Mouse (Mus musculus) kidney, embryonic 16.5 days (tissue): ENCODE results near the gene Cltrn. TPM values are rescaled to one million over a fixed set of nuclear protein-coding genes. Genes with fewer than 3 reads are reported as not detected.

ENCODE experiments used
- ATAC-seq: fragments of 200-750 bp; cut with Nextera tagmentation; 2 replicates; pipeline ENCODE4 v1.8.0; 2017; ENCODE audit warnings: moderate TSS enrichment; ENCODE audit not compliant: low FRiP score, low TSS enrichment
- H3K27ac ChIP-seq: fragments of 300-500 bp; sonication (generic); 2 replicates; pipeline ENCODE4 v1.5.1; 2014; ENCODE audit warnings: low read length
- H3K27me3 ChIP-seq: fragments of 300-500 bp; sonication (generic); 2 replicates; pipeline ENCODE4 v1.6.1; 2014; ENCODE audit warnings: low read length, control low read depth, mixed read lengths; ENCODE audit not compliant: insufficient read depth
- H3K36me3 ChIP-seq: fragments of 300-500 bp; sonication (generic); 2 replicates; pipeline ENCODE4 v1.6.1; 2014; ENCODE audit warnings: low read length, control low read depth, mixed read lengths; ENCODE audit not compliant: insufficient read depth
- H3K4me1 ChIP-seq: fragments of 300-500 bp; sonication (generic); 2 replicates; pipeline ENCODE4 v1.6.1; 2014; ENCODE audit warnings: low read length, control low read depth, mixed read lengths; ENCODE audit not compliant: insufficient read depth
- H3K4me2 ChIP-seq: fragments of 300-500 bp; sonication (generic); replicated peaks from 2 replicates; pipeline ENCODE4 v1.6.1; 2014; ENCODE audit warnings: low read depth, low read length
- H3K4me3 ChIP-seq: fragments of 300-500 bp; sonication (generic); 2 replicates; pipeline ENCODE4 v1.5.1; 2014; ENCODE audit warnings: mild to moderate bottlenecking, low read length
- H3K9ac ChIP-seq: fragments of 300-500 bp; sonication (generic); replicated peaks from 2 replicates; pipeline ENCODE4 v1.6.1; 2014; ENCODE audit warnings: low read length
- H3K9me3 ChIP-seq: fragments of 300-500 bp; sonication (generic); 2 replicates; pipeline ENCODE4 v1.6.1; 2016; ENCODE audit warnings: low read length, control low read depth
- WGBS: fragments of 180-500 bp; shearing (Covaris S2); extraction: QIAGEN DNeasy Blood & Tissue Kit; methylation state at CpG from one replicate; pipeline ENCODE4 v1.1.7; 2014; 5-methylcytosine and 5-hydroxymethylcytosine counted together
- polyA plus RNA-seq: library from polyadenylated mRNA; unstranded; fragments of >200 nt; fragmentation: Nextera tagmentation; extraction: Ambion mirVana; gene quantifications from 2 replicates; pipeline ENCODE4 v1.2.1, GENCODE M21; 2015

Gene Cltrn
- polyA plus RNA-seq, 1 experiment from 2014 or later, result 161 TPM

DNA sequence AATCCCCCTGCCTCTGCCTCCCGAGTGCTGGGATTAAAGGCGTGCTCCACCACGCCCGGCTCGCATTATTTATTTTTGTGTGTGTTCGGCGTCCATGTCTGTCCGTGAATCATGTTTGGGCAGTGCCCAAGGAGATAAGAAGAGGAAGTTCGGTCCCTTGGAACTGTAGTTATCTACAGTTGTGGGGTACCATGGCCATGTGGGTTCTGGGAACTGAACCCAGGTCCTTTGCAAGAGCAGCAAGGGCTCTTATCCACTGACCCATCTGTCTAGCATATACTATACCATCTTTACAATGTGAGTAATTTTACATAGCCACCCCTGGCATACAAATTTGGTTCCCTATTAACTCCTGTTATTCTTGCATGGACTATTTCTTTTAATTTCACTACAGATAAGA is 6.6 kb upstream of the Cltrn start:
- no peak for ATAC-seq
- WGBS, result 88% methylated on average over 9 of the region's 9 CpGs
- Histone ChIP-seq H3K4me2 (no peak overlapping the region), H3K27me3 (peaks cover 4% of the 10 kb centered on the region; the same call in 1 of the 2 replicates), H3K4me3 (no peak overlapping the region), H3K4me1 (no peaks in the 10 kb centered on the region), H3K9me3 (no peaks in the 10 kb centered on the region), H3K9ac (no peak overlapping the region), H3K36me3 (no peaks in the 10 kb centered on the region), H3K27ac (no peak overlapping the region)

DNA sequence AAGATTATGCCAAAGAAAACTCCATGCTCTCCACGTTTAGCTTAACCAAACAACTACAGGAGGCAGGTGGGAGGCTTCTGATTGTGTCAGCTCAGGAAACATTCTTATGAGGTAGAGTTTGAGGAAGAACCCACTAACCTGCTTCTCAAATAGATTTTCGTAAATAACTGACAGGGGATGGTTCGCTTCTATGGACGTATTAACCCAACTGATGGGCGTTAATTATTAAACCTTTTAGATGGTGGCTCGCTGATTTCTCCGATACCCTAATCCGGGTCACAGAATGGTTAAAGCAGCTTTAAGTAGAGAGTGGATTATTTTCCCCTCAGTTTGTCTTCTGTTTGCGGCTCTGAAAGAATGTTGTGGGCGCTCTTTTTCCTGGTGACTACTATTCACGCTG is 1.3 kb downstream of the Cltrn start:
- 0 out of 2 replicates have a peak, but pooled peaks have one; percentile 15 for ATAC-seq
- H3K36me3 ChIP-seq, result no peaks in the 10 kb centered on the region

DNA sequence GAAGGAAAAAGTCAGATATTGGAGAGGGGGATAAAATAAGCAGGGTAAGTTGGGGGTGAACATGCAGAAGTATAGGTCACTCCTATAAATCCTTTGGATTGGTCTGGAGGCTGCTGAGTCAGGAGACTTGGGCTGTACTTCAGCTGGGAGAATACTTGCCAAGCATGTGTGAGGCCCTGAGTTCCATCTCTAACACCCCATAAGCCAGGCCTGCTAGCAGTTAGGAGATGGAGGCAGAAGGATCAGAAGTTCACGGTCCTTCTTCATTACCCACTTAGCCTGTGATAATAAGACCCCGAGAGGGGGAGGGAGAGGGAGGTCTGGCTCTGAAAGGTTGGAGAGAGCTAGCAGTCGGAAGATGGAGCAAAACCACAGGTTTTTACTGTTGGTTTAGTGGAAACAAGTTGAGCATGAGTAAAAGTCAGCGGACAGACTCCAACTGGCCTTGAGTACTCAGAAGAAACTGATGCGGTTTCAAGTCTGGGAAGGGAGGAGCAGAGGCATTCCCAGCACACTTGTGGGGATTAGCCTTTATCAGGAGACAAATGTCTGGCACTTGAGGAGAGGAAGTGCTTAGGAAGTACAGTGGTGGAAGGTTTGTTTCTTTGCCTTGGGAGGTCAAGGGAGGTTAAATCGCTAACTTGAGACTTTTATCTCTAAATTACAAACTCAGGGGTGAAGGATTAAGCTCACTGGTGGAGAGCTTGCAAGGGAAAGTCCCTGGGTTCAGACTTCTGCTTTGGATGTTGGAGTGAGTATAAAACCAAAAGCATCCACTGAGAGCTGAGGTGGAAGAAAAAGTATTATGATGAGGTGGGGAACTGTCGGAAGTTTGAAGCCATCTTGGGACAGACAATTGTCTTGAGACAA is 3.9 kb downstream of the Cltrn start:
- peak overlapping the region; percentile 15 for H3K4me2 ChIP-seq
- no peak overlapping the region for H3K27ac ChIP-seq
- no peaks in the 10 kb centered on the region for H3K4me1 ChIP-seq
- no peak overlapping the region for H3K4me3 ChIP-seq
- no peaks in the 10 kb centered on the region for H3K36me3 ChIP-seq
- WGBS, result 53% methylated on average over 7 of the region's 7 CpGs
- ATAC-seq, result no peak
- no peak overlapping the region for H3K9ac ChIP-seq
- H3K9me3 ChIP-seq, result no peaks in the 10 kb centered on the region
- peaks cover 9% of the 10 kb centered on the region; the same call in 1 of the 2 replicates for H3K27me3 ChIP-seq

More for the DNA sequence above, 1.3 kb downstream of the Cltrn start:
- peak overlapping the region; percentile 8; the same call in 1 of the 2 replicates for H3K4me2 ChIP-seq
- H3K27me3 ChIP-seq, result peaks cover 9% of the 10 kb centered on the region; the same call in 1 of the 2 replicates
- peak overlapping the region; percentile 24; the same call in 1 of the 2 replicates for H3K27ac ChIP-seq
- peak overlapping the region; percentile 31 for H3K4me3 ChIP-seq
- WGBS, result 70% methylated on average over 11 of the region's 11 CpGs
- H3K9ac ChIP-seq, result no peak overlapping the region
- H3K4me1 ChIP-seq, result no peaks in the 10 kb centered on the region
- H3K9me3 ChIP-seq, result no peaks in the 10 kb centered on the region

DNA sequence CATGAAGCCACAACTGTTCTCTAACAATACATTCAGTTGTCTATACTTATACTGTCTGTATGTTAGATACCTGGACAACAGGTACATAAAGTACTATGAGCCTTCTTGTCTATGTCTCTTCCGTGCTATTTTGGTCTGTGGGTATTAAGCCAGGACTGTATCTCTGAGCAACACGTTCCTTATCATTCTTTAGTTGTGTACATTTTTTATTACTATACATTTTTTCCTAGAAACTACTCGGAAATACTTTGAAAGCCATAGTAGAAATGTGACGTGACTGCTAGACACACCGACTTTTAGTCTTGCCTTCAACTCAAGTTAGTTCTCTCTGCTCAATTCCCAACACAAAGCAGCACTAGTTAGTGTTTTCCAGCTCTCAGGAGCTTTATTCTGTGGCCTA is 4.8 kb downstream of the Cltrn start:
- Histone ChIP-seq H3K27me3 (peaks cover 15% of the 10 kb centered on the region; the same call in 1 of the 2 replicates), H3K9me3 (no peaks in the 10 kb centered on the region), H3K27ac (no peak overlapping the region), H3K4me1 (no peaks in the 10 kb centered on the region), H3K4me2 (no peak overlapping the region), H3K9ac (no peak overlapping the region), H3K36me3 (no peaks in the 10 kb centered on the region), H3K4me3 (no peak overlapping the region)
- no peak for ATAC-seq
- WGBS, result 86% methylated on average over 5 of the region's 5 CpGs

DNA sequence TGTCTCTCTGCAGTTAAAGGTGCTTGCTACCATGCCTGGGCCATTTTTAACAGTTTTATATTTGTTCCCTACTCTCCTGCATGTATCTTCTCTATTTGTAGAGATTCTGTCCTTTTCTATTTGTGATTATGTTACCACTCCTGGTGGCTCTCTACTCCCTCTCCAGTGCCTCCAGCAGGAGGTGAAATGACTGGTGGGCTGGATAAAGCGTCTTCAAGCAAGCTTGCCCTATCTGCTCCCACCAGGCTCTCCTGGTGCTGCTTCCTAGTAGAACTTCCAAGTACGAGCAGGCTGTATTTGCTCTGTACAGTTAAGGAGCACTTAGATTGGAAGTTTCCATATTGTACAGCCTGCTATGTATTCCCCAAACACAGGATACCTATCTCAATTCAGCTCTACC is 7.2 kb downstream of the Cltrn start:
- WGBS, result 82% methylated on average over 2 of the region's 2 CpGs
- H3K4me1 ChIP-seq, result no peaks in the 10 kb centered on the region
- peaks cover 14% of the 10 kb centered on the region; the same call in 1 of the 2 replicates for H3K27me3 ChIP-seq
- no peak overlapping the region for H3K27ac ChIP-seq
- H3K9me3 ChIP-seq, result no peaks in the 10 kb centered on the region
- no peak for ATAC-seq
- H3K9ac ChIP-seq, result no peak overlapping the region
- H3K36me3 ChIP-seq, result no peaks in the 10 kb centered on the region
- no peak overlapping the region for H3K4me2 ChIP-seq
- H3K4me3 ChIP-seq, result no peak overlapping the region

DNA sequence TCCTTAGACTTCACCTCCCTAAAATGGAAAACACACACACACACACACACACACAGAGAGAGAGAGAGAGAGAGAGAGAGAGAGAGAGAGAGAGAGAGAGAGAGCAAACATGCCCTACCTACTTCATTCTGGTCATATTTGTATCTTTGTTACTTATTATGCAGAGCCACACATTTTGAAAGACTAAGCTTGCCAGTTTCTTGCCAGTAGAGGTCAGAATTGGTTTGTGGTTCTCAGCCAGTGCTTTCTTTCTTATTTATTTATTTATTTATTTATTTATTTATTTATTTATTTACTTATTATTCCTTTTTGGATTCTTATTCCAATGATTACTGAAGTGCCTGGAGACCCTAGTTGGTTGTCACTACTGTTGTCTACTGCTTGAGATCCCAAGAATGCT is 12.9 kb downstream of the Cltrn start:
- ATAC-seq, result no peak
- no peaks in the 10 kb centered on the region for H3K4me1 ChIP-seq
- peaks cover 13% of the 10 kb centered on the region; the same call in 1 of the 2 replicates for H3K27me3 ChIP-seq
- H3K4me2 ChIP-seq, result no peak overlapping the region
- no peak overlapping the region for H3K4me3 ChIP-seq
- H3K27ac ChIP-seq, result no peak overlapping the region
- no peaks in the 10 kb centered on the region for H3K36me3 ChIP-seq
- no peaks in the 10 kb centered on the region for H3K9me3 ChIP-seq
- H3K9ac ChIP-seq, result no peak overlapping the region

DNA sequence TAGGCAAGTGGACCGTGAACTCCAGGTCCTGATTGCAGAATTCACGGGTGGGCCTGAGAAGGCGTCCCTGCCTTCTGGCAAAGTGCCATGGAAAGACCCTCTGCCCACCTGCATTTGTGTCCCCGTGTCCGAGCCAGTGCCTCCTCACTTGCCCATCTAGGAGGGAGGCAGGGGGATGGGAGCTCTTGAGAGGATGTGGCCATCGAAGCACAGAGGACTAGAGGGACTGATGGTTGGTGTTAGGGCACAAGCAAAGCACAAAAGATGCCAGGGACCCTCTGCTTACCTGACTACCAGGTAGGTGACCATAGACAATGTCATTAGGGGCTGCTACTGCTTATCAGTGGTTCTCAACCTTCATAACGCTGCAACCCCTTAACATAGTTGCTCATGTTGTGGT is 13.6 kb downstream of the Cltrn start:
- no peak overlapping the region for H3K9ac ChIP-seq
- H3K4me3 ChIP-seq, result no peak overlapping the region
- no peaks in the 10 kb centered on the region for H3K4me1 ChIP-seq
- no peak for ATAC-seq
- H3K4me2 ChIP-seq, result no peak overlapping the region
- 83% methylated on average over 7 of the region's 7 CpGs for WGBS
- H3K36me3 ChIP-seq, result no peaks in the 10 kb centered on the region
- peaks cover 13% of the 10 kb centered on the region; the same call in 1 of the 2 replicates for H3K27me3 ChIP-seq
- H3K9me3 ChIP-seq, result no peaks in the 10 kb centered on the region
- H3K27ac ChIP-seq, result no peak overlapping the region

DNA sequence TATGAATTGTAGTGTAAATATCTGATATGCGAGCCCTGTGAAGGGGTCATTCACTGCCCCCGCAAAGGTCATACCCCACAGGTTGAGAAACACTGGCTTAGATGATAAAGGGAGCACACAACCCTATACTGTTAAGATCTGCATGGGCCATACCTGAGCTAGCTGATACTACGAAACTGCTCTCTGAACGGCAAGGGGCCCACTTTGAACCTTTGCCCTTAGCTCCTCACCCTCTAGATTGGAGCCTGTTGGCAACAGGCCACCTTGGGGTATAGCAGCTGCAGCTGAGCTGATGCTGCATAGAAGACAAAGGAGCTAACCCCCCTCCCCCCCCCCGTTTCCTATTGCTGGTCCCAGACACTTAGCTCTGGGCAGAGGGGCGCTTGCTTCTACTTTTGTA is 14.0 kb downstream of the Cltrn start:
- no peaks in the 10 kb centered on the region for H3K36me3 ChIP-seq
- H3K4me3 ChIP-seq, result no peak overlapping the region
- no peaks in the 10 kb centered on the region for H3K4me1 ChIP-seq
- no peak overlapping the region for H3K9ac ChIP-seq
- ATAC-seq, result no peak
- no peak overlapping the region for H3K4me2 ChIP-seq
- peaks cover 14% of the 10 kb centered on the region; the same call in 1 of the 2 replicates for H3K27me3 ChIP-seq
- H3K9me3 ChIP-seq, result no peaks in the 10 kb centered on the region
- 73% methylated on average over 6 of the region's 6 CpGs for WGBS
- no peak overlapping the region for H3K27ac ChIP-seq

DNA sequence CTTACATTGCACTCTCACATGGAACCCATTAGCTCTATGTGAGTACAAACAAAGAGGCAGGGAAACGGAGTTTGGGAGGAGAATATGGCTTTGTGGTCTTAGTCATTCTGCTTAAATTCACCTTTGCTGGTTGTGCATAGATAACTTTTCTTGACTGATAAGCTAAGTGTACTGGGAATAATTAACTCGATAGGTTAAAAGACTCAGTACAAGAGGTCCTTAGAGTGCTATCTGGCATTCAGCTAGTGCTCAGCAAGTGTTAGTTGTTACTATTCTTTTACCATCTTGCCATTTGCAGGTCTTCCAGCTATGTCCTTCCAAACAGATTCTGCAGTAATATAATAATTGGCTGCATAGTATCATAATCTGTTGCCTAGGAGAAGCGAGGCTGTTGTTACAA is 22.5 kb downstream of the Cltrn start:
- H3K4me1 ChIP-seq, result no peaks in the 10 kb centered on the region

DNA sequence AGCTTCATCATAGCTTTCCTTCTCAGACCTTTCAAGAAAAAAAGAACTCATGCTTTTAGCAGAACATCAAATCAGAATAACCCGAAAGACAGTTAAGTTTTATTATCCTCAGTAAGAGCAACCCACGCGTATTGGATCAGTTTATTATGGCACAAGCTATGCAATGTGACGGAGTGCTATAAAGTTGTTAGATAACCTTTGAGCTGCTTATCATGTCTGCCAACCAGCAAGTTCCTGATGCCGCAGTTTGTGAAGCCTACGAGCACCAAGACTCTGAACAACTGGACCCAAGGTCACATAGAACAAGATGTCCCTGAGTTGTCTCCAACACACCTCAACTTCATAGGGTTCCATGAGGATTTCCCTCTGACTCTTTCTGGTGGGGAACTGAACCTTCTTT is 25.1 kb downstream of the Cltrn start:
- no peak overlapping the region for H3K4me2 ChIP-seq
- H3K9ac ChIP-seq, result no peak overlapping the region
- H3K27me3 ChIP-seq, result peaks cover 7% of the 10 kb centered on the region; the same call in 1 of the 2 replicates
- H3K9me3 ChIP-seq, result no peaks in the 10 kb centered on the region
- H3K4me1 ChIP-seq, result no peaks in the 10 kb centered on the region
- no peaks in the 10 kb centered on the region for H3K36me3 ChIP-seq
- no peak for ATAC-seq
- 74% methylated on average over 6 of the region's 6 CpGs for WGBS
- no peak overlapping the region for H3K27ac ChIP-seq
- no peak overlapping the region for H3K4me3 ChIP-seq

More for the DNA sequence above, 22.5 kb downstream of the Cltrn start:
- Histone ChIP-seq H3K27ac (no peak overlapping the region), H3K9ac (no peak overlapping the region), H3K9me3 (no peaks in the 10 kb centered on the region), H3K36me3 (no peaks in the 10 kb centered on the region), H3K4me2 (no peak overlapping the region), H3K4me3 (no peak overlapping the region), H3K27me3 (peaks cover 10% of the 10 kb centered on the region; the same call in 1 of the 2 replicates)
- no peak for ATAC-seq
- 83% methylated on average over 3 of the region's 3 CpGs for WGBS
